Mouse (Mus musculus): ENCODE data around the gene Sox5.

DNA sequence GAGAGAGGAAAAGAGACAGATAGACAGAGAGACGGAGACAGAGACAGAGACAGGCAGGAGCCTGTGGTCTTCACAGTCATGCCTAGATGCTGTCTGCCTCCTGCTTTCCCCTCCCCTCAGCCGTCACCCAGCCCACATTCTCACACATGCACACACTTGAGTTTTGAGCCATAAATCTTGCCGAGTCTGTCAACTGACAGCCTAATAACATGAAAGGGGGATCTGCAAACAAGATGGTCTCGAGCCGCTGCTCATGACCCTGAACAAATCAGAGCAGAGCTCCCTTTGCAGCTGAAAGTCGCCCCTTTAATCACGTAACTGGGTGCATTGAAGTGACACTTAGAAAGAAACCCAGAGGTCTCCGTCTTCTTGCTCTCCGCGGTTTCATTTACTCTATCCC, 383.7 kb downstream of the Sox5 start:
- TF ChIP-seq CTCF (IDR thresholded peaks at IDR 0.05; ENCODE audit: low read depth), result no peak
- no peak for TF ChIP-seq EP300 (IDR thresholded peaks at IDR 0.05; ENCODE audit: low read depth)

Measured in heart, postnatal 0 days (tissue).